Mouse (Mus musculus) bone marrow, adult 2 months (tissue): Measurements from ENCODE around the gene Vamp8.

Experiments used
- CTCF ChIP-seq: fragments of 200-500 bp; IDR thresholded peaks from 2 replicates; pipeline ENCODE4 v1.5.1; 2011; ENCODE audit warnings: low read length, control low read depth; ENCODE audit not compliant: control insufficient read depth, insufficient read depth
- POLR2A ChIP-seq: fragments of 200-500 bp; IDR thresholded peaks from 2 replicates; pipeline ENCODE4 v1.6.1; 2011; ENCODE audit warnings: low read depth, mild to moderate bottlenecking, control low read depth, low read length, borderline replicate concordance; ENCODE audit not compliant: control insufficient read depth

GRCm38 (mm10) chr6:72371571-72371970 is 18.9 kb downstream of the Vamp8 start:
- no peak for TF ChIP-seq CTCF
- no peak for TF ChIP-seq POLR2A
